Mouse (Mus musculus): ENCODE results near the gene Smap1. TPM values are rescaled to one million over a fixed set of nuclear protein-coding genes. Genes with fewer than 3 reads are reported as not detected.

Smap1 gene
- polyA plus RNA-seq, 1 experiment = 196 TPM

DNA sequence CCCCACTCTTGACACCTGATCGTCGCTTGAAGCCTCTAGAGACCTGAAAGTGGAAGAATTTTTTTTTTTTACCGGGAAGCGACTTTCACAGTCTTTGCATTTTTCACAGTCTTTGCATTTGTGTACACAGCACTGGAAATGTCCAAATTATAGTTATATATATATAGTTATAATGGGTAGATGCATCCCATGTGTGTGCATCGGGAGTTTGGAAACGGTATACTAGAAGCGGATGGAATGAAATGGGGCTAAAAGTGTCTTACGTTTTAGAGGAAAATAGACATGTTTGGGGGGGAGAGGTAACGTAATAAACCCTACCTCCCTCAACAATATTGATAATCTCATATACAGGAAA, 390 bp upstream of the Smap1 start:
- no peak for DNase-seq (ENCODE audit: extremely low spot score in 1 of 2, low spot score in 1 of 2)

DNA sequence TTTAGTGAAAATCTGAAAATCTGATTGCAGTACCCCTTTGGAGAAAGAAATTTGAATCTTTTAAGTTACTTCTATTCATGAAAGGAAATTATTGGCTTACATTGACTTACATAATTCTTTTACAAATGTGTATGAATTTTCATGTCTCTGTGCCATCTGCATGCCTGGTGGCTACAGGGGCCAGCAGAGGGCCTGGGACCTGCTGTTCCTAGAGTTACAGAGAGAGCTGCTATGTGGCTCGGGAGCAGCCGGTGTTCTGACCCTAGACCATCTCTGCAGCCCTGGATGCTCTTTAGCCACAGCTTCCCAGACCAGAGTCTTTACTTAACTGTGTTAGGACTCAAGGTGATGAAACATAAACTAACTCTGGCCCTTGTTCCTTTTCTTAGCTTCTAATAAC, 1.8 kb downstream of the Smap1 start:
- DNase-seq (ENCODE audit: extremely low spot score in 1 of 2, low spot score in 1 of 2) = no peak

DNA sequence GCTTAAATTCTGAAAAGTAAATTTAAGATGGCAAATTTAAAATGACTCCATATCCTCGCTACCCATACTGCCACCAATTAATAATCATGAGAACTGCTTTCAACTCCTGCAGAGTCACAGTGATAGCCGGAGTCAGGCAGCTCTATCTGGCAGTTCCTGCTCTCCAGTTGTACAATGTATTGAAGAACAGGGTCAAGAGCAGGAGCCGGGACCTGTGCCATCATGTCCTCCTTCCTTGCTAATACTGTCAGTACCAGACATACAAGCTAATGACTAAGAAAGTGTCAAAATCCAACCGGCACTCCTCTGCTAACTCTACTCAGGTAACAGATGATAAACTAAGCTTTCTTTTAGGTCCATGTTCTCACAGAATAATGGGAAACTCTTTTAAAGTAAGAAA, 3.0 kb downstream of the Smap1 start:
- no peak for DNase-seq (ENCODE audit: extremely low spot score in 1 of 2, low spot score in 1 of 2)

DNA sequence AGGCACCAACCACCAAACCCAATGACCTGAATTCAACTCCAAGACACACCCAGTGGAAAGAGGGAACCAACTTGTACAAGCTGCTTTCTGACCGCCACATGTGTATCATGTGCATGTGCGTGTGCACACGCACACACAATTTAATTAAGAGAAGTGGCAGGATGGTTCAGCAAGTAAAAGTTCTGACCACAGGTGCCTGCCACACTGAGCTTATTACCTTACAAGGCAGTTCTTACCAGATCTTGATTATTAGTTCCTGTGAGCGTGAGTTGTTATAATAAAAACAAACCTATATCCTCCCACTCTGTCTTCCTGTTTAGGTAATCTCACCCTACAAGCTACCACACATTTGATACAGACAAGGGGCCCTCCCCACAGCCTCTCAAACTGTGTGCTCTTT, 6.6 kb downstream of the Smap1 start:
- DNase-seq (ENCODE audit: extremely low spot score in 1 of 2, low spot score in 1 of 2) = no peak

DNA sequence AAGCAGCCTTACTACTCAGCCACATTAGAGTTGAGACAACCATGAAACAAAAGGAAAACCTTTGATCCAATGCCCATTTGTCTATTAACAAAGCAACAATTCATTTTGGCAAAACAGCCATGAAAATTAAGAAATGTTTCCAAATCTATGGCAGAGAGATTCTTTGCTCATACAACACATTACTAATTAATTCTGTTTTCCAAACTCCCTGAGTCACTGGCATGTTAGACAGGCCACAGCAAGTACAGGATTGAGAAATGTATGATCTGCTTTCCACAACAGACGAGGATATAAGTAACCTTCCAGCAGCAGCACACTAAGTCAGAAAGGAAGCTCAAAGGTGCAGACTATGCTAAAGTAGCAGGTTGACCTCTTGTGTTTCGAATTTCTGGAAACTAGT, 9.1 kb downstream of the Smap1 start:
- DNase-seq (ENCODE audit: extremely low spot score in 1 of 2, low spot score in 1 of 2) = no peak

DNA sequence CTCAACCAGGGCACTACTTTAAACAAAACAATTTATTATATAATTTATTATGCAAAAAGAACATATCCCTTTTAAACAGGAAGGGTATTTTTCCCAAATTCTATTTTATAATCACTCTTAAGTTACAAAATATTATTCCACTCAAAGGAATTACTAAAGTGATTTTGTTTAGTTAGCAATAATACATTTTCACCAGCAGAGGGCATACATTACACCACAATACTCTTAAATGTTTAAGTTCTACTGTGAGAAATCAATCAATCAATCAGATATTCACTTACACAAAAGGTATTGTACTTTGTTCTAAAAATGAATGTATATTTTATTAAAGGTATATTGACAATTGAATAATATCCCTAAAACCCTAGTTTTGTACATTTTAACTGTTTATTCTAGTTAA, 16.0 kb downstream of the Smap1 start:
- DNase-seq (ENCODE audit: extremely low spot score in 1 of 2, low spot score in 1 of 2) = no peak

DNA sequence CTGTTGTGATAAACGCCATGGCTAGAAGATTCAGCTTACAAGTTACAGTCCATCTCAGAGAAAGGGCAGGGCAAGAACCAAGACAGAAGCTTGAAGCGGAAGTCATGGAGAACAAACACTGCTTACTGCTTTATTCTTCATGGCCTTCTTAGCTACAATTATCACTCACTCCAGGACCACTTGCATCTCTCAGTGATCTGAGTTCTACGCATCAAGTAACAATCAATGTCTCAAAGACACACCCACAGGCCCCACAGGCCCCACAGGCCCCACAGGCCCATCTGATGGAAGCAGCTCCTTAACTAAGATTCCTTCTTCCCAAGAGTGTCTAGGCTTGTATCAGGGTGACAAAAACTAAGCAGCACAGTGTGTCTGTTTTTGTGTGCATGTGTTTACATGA, 18.8 kb downstream of the Smap1 start:
- no peak for DNase-seq (ENCODE audit: extremely low spot score in 1 of 2, low spot score in 1 of 2)

DNA sequence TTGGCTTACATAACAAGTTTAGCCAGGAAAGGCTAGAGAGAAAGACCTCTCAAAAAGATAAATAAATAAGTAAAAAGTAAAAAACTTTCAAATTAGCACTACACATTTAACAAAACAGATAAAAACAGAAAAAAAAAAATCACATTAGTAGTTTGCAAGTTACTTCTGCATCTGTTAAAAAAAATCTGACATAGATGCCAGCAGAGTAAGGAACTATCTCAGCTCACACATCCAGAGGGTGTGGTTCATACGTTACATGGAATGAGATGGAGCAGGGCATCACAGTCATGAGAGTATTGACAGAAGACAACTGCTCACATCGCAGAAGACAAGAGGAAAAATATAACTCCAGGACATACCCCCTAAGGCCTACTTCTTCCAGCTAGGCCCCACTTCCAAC, 19.4 kb downstream of the Smap1 start:
- no peak for DNase-seq (ENCODE audit: extremely low spot score in 1 of 2, low spot score in 1 of 2)

DNA sequence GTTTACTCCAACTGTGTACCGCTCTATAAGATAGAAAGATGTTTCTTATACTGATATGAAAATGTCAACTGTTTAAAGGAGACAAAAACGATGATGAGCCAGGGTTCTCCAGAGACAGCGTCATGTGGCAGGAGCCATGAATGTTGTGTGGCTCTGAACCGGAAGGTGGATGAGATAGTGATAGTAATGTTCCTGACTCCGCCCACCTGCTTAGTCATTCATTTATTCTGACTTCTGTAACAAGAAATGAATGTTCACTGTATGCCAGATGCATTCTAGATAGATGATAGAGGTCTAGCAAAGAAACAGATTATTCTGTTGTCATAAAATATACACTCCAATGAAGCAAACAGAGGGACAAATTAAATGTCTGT, 22.5 kb downstream of the Smap1 start:
- no peak for DNase-seq (ENCODE audit: extremely low spot score in 1 of 2, low spot score in 1 of 2)

DNA sequence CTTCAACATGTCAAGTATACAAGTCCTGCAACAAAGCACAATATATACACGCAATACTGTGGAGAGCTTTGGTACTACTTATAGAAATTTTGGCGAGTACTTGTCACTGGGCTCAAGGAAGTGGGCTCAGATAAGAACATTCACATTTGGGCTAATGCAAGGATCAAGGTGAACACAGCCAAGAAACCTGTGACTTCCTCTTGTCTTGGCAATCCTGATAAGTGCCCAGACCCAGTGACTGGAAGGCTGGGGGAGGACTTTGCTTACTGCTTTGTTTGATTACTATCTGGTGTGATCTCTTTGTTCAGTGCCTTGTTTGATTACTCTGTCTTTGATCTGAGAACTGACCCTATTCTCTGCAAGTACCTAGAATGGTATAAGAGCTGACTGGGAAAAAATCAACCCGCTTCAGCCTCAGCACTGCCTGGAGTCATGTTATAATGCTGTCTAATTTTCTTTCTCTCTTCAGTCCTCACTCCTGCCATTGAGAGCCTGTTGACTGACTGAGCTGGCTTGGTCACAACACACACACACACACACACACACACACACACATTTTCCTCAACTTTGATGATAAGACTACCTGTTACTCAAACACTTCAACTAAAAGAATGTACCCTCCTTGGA, 23.0 kb downstream of the Smap1 start:
- DNase-seq (ENCODE audit: extremely low spot score in 1 of 2, low spot score in 1 of 2) = no peak

DNA sequence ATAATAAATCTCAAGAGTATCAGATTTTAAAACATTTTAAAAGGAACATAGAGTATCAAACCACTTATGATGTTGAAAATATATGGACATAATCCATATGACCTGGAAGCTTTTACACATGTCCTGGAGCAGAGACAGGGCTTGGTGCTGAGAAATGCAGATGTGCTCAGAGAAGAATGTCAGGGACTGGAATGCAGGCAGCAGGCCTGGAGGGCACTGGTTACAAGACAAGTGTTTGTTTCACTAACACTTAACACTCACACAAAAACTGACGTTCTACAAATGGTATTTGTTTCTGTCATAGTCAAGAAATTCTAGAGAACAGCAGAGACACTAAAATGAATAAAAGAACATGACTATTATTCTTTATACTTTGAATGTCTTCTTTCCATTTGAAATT, 30.0 kb downstream of the Smap1 start:
- DNase-seq (ENCODE audit: extremely low spot score in 1 of 2, low spot score in 1 of 2) = no peak

DNA sequence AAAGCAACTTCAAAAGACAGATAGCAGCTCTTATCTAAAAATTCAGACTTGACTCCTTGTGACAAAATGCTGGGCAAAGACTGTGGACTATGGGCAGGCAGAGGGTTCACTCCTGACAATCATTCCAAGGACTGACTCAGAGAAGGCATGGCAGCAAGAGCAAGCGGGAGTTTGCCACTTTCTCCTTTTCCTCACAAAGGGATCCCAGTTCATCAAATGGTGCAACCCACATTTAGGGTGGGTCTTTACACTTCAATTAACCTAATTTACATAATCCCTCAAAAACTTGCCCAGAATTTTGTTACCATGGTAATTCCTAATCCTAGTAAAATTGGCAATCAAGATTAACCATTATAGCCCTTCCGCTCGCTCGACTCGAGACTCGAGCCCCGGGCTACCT, 37.2 kb downstream of the Smap1 start:
- no peak for DNase-seq (ENCODE audit: extremely low spot score in 1 of 2, low spot score in 1 of 2)

DNA sequence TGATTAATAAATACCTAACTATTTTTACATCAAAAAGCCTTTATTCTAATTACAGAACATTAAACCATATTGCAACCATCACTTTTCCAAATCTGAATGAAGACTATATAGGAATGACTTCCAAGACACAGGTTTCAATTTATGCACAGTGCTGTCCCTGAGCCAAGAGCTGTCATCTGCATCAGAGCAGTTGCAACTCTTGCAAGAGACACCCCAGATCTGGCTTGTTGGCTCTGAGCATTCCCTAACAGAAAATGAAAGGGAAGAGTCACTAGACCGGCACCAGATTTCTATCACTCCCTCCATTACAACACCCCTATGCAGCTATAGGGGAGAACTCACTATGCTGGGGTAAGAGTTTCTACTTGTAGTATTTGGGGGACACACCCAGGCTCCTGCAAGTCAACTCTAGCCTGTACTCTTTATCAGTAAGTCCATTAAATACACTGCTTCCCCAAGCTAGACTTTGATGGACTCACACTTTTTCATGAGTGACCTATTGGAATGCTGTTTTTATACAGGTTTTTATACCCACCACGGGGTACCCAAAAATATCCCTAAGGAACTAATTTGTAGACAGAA, 37.9 kb downstream of the Smap1 start:
- no peak for DNase-seq (ENCODE audit: extremely low spot score in 1 of 2, low spot score in 1 of 2)

DNA sequence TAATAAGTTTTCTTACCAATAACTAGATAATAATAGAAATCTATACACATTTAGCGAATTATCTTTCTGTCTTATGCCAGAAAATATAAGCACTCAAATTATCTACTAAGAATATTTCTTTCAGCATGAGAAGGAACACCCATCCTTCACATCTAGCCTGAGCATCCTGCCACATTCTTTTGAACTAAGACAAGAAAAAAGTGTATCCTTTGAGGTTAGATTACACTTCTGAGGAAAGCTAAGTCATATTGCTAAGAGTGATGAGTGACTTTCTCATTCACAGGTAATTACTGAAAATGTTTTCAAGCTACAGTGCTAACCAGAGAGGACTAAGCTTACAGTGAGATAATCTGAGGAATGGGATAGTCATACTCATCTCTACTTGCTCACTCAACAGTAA, 39.4 kb downstream of the Smap1 start:
- DNase-seq (ENCODE audit: extremely low spot score in 1 of 2, low spot score in 1 of 2) = no peak

DNA sequence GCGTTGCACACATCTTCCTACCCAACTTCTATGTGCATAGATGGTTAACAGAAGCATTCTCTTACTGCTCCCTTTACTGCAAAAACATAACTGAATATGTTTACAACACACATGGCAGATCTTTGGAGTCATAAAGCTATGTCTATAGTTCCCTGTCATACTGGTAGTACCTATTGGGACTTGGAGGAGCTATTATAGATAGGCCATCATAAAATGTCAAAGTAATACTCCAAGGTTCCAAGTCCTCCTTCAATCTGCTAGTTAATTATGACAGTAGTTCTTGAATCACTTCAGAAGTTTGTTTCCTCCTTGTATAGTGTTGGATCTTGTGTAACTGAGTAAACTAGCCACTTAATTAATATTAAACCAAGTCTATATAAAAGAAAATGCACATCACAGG, 49.9 kb downstream of the Smap1 start:
- DNase-seq (ENCODE audit: extremely low spot score in 1 of 2, low spot score in 1 of 2) = no peak

DNA sequence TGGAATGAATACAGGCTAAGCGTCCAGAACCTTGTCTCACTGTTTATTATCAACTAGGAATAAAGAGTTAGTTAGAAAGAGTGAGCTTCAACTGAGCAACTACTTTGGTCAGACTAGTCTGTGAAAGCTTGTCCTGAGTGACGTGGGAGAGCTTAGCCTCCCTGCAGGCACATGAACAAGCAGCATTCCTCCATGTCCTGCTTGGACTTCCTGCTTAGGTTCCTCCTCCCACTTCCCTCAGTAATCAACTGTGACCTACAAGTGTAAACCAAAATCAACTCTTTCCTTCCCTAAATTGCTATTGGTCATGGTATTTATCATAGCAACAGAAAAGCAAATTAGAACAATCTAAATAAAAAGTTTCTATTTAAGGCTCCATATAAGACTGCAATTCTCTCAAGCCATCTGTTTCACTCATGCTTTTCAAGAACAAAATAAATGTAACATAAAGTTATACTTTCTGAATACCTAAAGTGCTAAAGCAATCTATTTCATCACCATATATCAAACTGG, 54.7 kb downstream of the Smap1 start:
- no peak for DNase-seq (ENCODE audit: extremely low spot score in 1 of 2, low spot score in 1 of 2)

DNA sequence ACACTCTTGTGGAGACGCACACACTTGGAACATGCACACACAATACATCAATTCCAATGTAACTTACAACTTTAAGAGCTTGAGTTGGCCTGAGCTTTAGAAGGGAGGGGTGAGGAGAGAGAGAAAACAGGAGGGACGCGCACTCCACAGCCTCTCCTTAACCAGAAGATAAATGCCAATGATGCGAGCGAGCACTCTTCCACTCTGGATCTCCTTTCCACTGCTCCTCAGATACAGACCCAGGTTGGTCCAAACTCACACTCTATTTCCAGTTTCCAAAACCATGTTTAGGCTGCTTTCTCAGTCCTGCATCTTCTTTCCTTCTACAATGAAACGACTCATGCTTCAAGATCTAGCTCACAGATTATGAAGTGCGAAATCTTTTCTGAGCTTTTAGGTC, 56.6 kb downstream of the Smap1 start:
- DNase-seq (ENCODE audit: extremely low spot score in 1 of 2, low spot score in 1 of 2) = no peak

DNA sequence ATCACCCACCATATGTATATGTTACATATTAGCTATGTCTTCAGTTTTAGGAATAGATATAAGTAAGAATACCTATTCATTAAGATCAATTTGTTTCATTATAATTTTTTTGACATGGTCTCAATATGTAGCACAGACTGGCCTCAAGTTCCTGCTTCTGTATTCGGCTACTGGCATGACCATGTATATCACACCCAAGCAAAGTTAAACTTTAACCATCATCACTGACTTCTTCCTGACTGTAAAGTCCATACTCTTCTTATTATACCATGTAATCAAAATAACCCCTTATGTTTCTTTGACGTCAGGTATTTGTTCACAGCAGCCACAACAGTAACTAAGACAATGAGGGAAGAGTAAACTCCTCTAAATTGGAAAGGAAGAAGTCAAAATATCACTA, 61.2 kb downstream of the Smap1 start:
- no peak for DNase-seq (ENCODE audit: extremely low spot score in 1 of 2, low spot score in 1 of 2)

DNA sequence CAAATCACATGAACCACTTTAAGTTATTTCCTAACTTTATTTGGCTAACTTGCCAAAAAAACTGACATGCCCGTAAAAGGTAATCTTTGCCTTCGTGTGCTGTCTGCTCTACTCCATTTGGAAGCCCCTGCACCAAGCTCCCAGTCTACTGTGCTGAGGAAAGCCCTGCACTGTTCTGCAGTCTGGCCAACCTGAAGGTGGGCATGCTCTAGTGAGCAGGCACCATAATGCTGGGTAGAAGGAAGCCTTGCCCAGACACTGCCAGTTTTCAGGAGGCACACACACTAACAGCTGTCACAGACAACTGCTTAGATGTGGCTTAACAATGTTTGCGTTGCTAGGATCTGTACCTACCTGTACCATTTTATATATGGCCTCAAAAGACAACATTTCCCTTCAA, 66.5 kb downstream of the Smap1 start:
- DNase-seq (ENCODE audit: extremely low spot score in 1 of 2, low spot score in 1 of 2) = no peak

DNA sequence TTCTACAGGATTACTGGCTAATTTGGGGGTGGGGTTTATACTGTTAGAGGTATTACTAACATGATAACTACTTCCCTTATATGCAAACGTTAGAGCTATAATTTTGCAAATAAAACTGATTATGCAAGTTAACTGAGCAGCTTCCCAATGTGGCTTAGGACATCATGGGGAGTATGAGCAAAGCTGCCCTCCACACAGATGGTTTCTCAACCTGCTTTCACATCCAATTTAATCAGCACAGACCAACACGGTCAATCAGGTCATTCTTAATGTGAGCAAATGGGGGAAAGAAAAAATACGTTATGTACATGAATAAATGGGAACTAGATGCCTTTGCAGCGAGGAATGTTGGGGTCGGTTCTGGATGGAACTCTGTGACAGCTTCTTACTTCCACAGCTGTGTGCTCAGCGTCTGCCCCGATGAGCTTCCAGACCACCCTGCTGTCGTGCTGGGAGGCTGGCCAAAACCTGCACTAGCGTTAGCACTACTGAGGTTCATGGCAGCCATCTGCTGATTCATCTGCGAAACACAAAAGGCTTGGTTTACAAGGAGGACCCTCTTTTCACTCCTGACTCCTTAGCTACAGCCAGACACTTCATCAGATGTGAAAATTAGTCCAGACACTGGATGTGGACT, 76.0 kb downstream of the Smap1 start:
- no peak for DNase-seq (ENCODE audit: extremely low spot score in 1 of 2, low spot score in 1 of 2)

DNA sequence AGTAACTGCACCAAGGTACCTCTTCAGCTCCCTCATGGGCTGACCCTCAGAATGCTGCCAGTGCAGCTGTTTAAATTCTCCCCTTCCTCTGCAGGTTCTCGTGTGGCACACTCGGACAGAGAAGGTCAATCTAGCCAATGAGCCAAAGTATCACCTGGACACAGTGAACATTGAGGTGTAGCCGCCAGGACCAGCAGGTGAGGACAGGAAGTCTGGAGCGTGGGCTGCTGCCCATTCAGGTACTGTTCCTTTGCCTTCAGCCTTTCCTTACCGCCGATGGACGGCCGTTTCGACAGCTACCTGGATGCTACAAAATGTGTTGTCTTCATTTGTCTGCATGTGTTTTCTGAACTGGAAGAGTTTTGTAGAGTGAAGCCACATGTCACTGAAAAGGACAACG, 77.1 kb downstream of the Smap1 start:
- no peak for DNase-seq (ENCODE audit: extremely low spot score in 1 of 2, low spot score in 1 of 2)

DNA sequence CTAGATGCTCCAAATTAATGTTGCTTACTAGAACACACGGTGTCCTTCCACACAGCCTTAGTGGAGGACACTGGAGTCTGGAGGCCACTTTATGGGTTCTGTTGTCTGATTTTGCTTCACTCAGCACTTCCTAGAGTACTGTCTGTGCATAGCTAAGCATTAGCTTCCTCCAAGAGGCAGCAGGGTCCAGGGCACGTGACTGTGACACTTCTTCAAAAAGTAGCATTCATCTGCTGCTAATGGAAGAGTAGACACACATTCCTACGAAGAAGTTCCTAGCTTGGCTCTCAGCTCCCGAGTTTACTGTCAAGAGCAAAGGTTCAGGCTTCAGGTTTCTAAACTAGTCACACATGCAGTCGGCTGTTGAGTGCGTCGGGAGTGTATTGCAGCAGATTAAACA, 78.3 kb downstream of the Smap1 start:
- DNase-seq (ENCODE audit: extremely low spot score in 1 of 2, low spot score in 1 of 2) = no peak

DNA sequence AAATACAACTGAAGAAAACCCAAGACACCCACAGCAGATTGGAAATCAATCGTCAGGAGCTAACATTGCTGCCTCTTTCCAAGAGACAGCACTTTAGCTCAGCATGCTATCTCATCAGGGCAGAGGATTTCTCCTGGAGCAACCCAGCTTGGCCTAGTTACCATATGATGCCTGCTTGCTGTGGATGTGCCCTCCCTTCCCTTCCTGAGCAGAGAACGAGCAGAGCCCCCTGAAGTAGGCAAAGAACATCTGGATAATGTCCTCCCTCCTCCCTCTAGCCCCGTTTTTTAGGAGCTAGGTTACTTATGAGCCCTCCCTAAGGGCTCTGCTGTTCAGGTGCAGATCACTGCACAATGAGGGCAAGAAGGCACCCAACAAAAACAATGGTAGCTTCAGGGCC, 79.5 kb downstream of the Smap1 start:
- no peak for DNase-seq (ENCODE audit: extremely low spot score in 1 of 2, low spot score in 1 of 2)
